Comparison of ENCODE assay signal across 11 mouse cellular contexts in genomic region chr6:82913336-82914247, GRCm38 (mm10). TPM values are rescaled to one million over a fixed set of nuclear protein-coding genes. Genes with fewer than 3 reads are reported as not detected.
DNase-seq lines count a peak whose midpoint lies in the region; ATAC-seq lines count a peak whose summit lies in the region.
"Had no signal": no experiment of that assay in that cellular context is flagged by ENCODE, and none has a peak within 500 bp of the region (broad histone marks: within the 10 kb centered on the region; RNA-seq: fewer than 3 reads in every experiment).

No protein-coding gene starts in this region.

- 62% methylated on average over 28 of the region's 28 CpGs for WGBS in heart, embryonic 15.5 days
- 85% methylated on average over 28 of the region's 28 CpGs for WGBS in embryonic facial prominence, embryonic 10.5 days

- H3K9ac ChIP-seq in heart, embryonic 15.5 days = no peak overlapping the region
- H3K9ac ChIP-seq: limb, embryonic 13.5 days had no signal

- H3K27ac ChIP-seq in heart, embryonic 15.5 days = no peak overlapping the region
- H3K27ac ChIP-seq in embryonic facial prominence, embryonic 10.5 days (replicated peaks) = no peak overlapping the region
- H3K27ac ChIP-seq: hindbrain, embryonic 10.5 days; limb, embryonic 13.5 days had no signal

- no peak overlapping the region for H3K4me3 ChIP-seq in heart, embryonic 15.5 days
- H3K4me3 ChIP-seq in embryonic facial prominence, embryonic 10.5 days = no peak overlapping the region
- H3K4me3 ChIP-seq: hindbrain, embryonic 10.5 days; limb, embryonic 13.5 days had no signal

- no peak for ATAC-seq in heart, embryonic 15.5 days (replicated peaks; ENCODE audit: insufficient number of reproducible peaks, insufficient read depth, low FRiP score, low read depth)
- peak; percentile 49 for ATAC-seq in megakaryocyte-erythroid progenitor cell, adult 5-6 weeks (replicated peaks; ENCODE audit: low FRiP score, low TSS enrichment, poor library complexity, severe bottlenecking)
- ATAC-seq: Patski had no signal

- H3K9me3 ChIP-seq in heart, embryonic 15.5 days (replicated peaks) = no peaks in the 10 kb centered on the region
- H3K9me3 ChIP-seq in embryonic facial prominence, embryonic 10.5 days = no peaks in the 10 kb centered on the region
- H3K9me3 ChIP-seq: hindbrain, embryonic 10.5 days; limb, embryonic 13.5 days had no signal

- peak overlapping the region; percentile 23 for H3K4me2 ChIP-seq in heart, embryonic 15.5 days
- H3K4me2 ChIP-seq: limb, embryonic 13.5 days had no signal

- H3K27me3 ChIP-seq in heart, embryonic 15.5 days = peaks cover 11% of the 10 kb centered on the region; the same call in 1 of the 2 replicates
- 0 out of 2 replicates have a peak, but pooled peaks cover 14% of the 10 kb centered on the region for H3K27me3 ChIP-seq in embryonic facial prominence, embryonic 10.5 days (replicated peaks; ENCODE audit: low read depth, poor library complexity, severe bottlenecking)
- H3K27me3 ChIP-seq: Patski had no signal

- no peaks in the 10 kb centered on the region for H3K36me3 ChIP-seq in heart, embryonic 15.5 days
- H3K36me3 ChIP-seq in embryonic facial prominence, embryonic 10.5 days (replicated peaks) = no peaks in the 10 kb centered on the region
- H3K36me3 ChIP-seq: hindbrain, embryonic 10.5 days; limb, embryonic 13.5 days had no signal

- no peaks in the 10 kb centered on the region for H3K4me1 ChIP-seq in heart, embryonic 15.5 days (replicated peaks)
- no peaks in the 10 kb centered on the region for H3K4me1 ChIP-seq in embryonic facial prominence, embryonic 10.5 days
- H3K4me1 ChIP-seq: hindbrain, embryonic 10.5 days; limb, embryonic 13.5 days had no signal

- DNase-seq in cerebellum, postnatal 14 days = peak; percentile 32 to 41
- DNase-seq in cerebellum, adult 8-10 months = no peak
- peak; percentile 16 to 19 for DNase-seq in B cell, adult 2 months
- no peak for DNase-seq in embryonic facial prominence, embryonic 10.5 days (ENCODE audit: low spot score)
- no peak for DNase-seq in adipocyte (ENCODE audit: low spot score)
- no peak for DNase-seq in urinary bladder, postnatal 36 days (ENCODE audit: low spot score in 2 of 2)

RNA-seq across cellular contexts. Expression of gene Sema4f, which starts 26.0 kb away (rescaled TPM):
- 0.37 and 1.1 TPM in 2 replicates for polyA plus RNA-seq in heart, embryonic 15.5 days (2015; fragmentation: Nextera tagmentation; extraction: Ambion mirVana)
- not detected in 2 replicates for total RNA-seq in megakaryocyte-erythroid progenitor cell, adult 5-6 weeks (2014; fragmentation: Nextera tagmentation)
- total RNA-seq in megakaryocyte-erythroid progenitor cell, adult 5-6 weeks (2017) = not detected in 2 replicates
- 1.4 and 2.1 TPM in 2 replicates for polyA plus RNA-seq in embryonic facial prominence, embryonic 10.5 days (2016; fragmentation: Nextera tagmentation; extraction: Ambion mirVana)

RNA-seq across cellular contexts. Expression of gene M1ap, which starts 33.1 kb away (rescaled TPM):
- 0.57 and 1.0 TPM in 2 replicates for polyA plus RNA-seq in heart, embryonic 15.5 days (2015; fragmentation: Nextera tagmentation; extraction: Ambion mirVana)
- 11.4 and 16.2 TPM in 2 replicates for total RNA-seq in megakaryocyte-erythroid progenitor cell, adult 5-6 weeks (2014; fragmentation: Nextera tagmentation)
- total RNA-seq in megakaryocyte-erythroid progenitor cell, adult 5-6 weeks (2017) = 7.5 and 10.2 TPM in 2 replicates
- 0.31 and 0.56 TPM in 2 replicates for polyA plus RNA-seq in embryonic facial prominence, embryonic 10.5 days (2016; fragmentation: Nextera tagmentation; extraction: Ambion mirVana)
- polyA plus RNA-seq: Patski had no signal

Comparison
In these comparisons a context has a peak if more than half of its experiments do, and no peak if none do; other contexts are left out.
1. DNase-seq: peak in cerebellum, postnatal 14 days (2 of 2) and B cell, adult 2 months (2 of 2); none in cerebellum, adult 8-10 months (single experiment), embryonic facial prominence, embryonic 10.5 days (single experiment), adipocyte (single experiment) and urinary bladder, postnatal 36 days (0 of 2).